Mouse (Mus musculus): Measurements from ENCODE around the gene Rom1. TPM values are rescaled to one million over a fixed set of nuclear protein-coding genes. Genes with fewer than 3 reads are reported as not detected.
"Not testable (repeated sequence)": the region's sequence is repeated elsewhere in the genome, so short reads cannot be mapped to it uniquely, and the experiment has no call there.

Rom1 gene
- polyA plus RNA-seq, 1 experiment from 2014 or later, result 2.8 TPM

DNA sequence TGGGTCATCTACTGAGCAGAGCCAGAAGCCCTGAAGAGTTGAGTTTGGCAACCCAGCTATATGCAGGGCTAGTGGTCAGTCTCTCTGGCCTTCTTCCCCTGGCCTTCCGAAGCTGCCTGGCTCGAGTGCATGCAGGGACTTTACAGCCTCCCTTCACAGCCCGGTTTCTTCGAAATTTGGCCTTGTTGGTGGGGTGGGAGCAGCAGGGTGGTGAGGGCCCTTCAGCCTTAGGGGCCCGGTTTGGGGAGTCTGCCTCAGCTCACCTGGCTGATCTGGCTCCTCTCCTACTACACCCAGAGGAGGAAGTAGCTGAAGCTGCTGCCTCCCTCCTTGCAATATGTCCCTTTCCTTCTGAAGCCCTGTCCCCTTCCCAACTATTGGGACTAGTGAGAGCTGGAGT, 32.9 kb downstream of the Rom1 start:
- H3K27ac ChIP-seq (ENCODE audit: low read length); H3K9me3 ChIP-seq (replicated peaks; ENCODE audit: control insufficient read depth, low read length); H3K27me3 ChIP-seq (ENCODE audit: control insufficient read depth, insufficient read depth, low read length); H3K36me3 ChIP-seq (ENCODE audit: control insufficient read depth, insufficient read depth, low read length); H3K4me3 ChIP-seq (replicated peaks; ENCODE audit: low read length); H3K4me2 ChIP-seq (ENCODE audit: low read depth, low read length); ATAC-seq (ENCODE audit: insufficient read depth, low FRiP score): not testable (repeated sequence)
- peaks cover 20% of the 10 kb centered on the region for H3K4me1 ChIP-seq (ENCODE audit: control insufficient read depth, insufficient read depth, low read length)
- WGBS, result 84% methylated on average over 5 of the region's 5 CpGs
- 0 out of 2 replicates have a peak overlapping the region, but pooled peaks have one; percentile 7 for H3K9ac ChIP-seq (ENCODE audit: low read length)

DNA sequence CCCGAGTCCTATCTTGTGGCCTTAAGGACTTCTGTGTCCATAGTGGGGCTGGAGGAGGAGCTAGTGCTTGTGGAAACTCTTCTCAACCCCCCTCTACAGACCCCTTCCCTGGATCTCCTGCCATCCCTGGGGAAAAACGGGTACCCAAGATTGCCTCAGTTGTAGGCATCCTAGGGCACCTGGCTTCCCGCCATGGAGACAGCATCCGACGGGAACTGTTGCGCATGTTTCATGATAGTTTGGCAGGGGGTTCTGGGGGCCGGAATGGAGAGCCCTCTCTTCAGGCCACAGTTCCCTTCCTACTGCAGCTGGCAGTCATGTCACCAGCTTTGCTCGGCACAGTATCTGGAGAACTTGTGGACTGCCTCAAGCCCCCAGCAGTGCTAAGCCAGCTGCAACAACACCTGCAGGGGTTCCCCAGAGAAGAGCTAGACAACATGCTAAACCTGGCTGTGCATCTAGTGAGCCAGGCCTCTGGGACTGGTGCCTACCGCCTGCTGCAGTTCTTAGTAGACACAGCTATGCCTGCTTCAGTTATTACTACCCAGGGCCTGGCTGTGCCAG, 33.7 kb downstream of the Rom1 start:
- Histone ChIP-seq H3K4me3 (replicated peaks; ENCODE audit: low read length) (no peak overlapping the region), H3K27me3 (ENCODE audit: control insufficient read depth, insufficient read depth, low read length) (no peaks in the 10 kb centered on the region), H3K9ac (ENCODE audit: low read length) (no peak overlapping the region), H3K27ac (ENCODE audit: low read length) (no peak overlapping the region), H3K9me3 (replicated peaks; ENCODE audit: control insufficient read depth, low read length) (no peaks in the 10 kb centered on the region), H3K36me3 (ENCODE audit: control insufficient read depth, insufficient read depth, low read length) (0 out of 2 replicates have a peak, but pooled peaks cover 6% of the 10 kb centered on the region), H3K4me2 (ENCODE audit: low read depth, low read length) (no peak overlapping the region), H3K4me1 (ENCODE audit: control insufficient read depth, insufficient read depth, low read length) (peaks cover 20% of the 10 kb centered on the region)
- 92% methylated on average over 9 of the region's 9 CpGs for WGBS
- ATAC-seq (ENCODE audit: insufficient read depth, low FRiP score), result no peak

- peak within 1 kb of the TSS; percentile 90 for H3K27ac ChIP-seq (ENCODE audit: low read length)
- H3K27me3 ChIP-seq (ENCODE audit: control insufficient read depth, insufficient read depth, low read length), result no peaks in the 10 kb centered on the region
- H3K4me1 ChIP-seq (ENCODE audit: control insufficient read depth, insufficient read depth, low read length), result peaks cover 19% of the 10 kb centered on the region
- H3K4me2 ChIP-seq (ENCODE audit: low read depth, low read length), result peak within 1 kb of the TSS; percentile 81
- 2% methylated on average over 54 of the region's 54 CpGs for WGBS
- peak within 1 kb of the TSS; percentile 92 for H3K4me3 ChIP-seq (replicated peaks; ENCODE audit: low read length)
- peak; percentile 38 for ATAC-seq (ENCODE audit: insufficient read depth, low FRiP score)
- H3K9ac ChIP-seq (ENCODE audit: low read length), result peak within 1 kb of the TSS; percentile 98
- H3K36me3 ChIP-seq (ENCODE audit: control insufficient read depth, insufficient read depth, low read length), result 0 out of 2 replicates have a peak, but pooled peaks cover 6% of the 10 kb centered on the region
- no peaks in the 10 kb centered on the region for H3K9me3 ChIP-seq (replicated peaks; ENCODE audit: control insufficient read depth, low read length)
Observed at GRCm38 (mm10) chr19:8892829-8893766, 36.1 kb downstream of the Rom1 start, which contains the start of gene Ints5. TSS of gene Ints5 (plus strand) at chr19:8893005.

DNA sequence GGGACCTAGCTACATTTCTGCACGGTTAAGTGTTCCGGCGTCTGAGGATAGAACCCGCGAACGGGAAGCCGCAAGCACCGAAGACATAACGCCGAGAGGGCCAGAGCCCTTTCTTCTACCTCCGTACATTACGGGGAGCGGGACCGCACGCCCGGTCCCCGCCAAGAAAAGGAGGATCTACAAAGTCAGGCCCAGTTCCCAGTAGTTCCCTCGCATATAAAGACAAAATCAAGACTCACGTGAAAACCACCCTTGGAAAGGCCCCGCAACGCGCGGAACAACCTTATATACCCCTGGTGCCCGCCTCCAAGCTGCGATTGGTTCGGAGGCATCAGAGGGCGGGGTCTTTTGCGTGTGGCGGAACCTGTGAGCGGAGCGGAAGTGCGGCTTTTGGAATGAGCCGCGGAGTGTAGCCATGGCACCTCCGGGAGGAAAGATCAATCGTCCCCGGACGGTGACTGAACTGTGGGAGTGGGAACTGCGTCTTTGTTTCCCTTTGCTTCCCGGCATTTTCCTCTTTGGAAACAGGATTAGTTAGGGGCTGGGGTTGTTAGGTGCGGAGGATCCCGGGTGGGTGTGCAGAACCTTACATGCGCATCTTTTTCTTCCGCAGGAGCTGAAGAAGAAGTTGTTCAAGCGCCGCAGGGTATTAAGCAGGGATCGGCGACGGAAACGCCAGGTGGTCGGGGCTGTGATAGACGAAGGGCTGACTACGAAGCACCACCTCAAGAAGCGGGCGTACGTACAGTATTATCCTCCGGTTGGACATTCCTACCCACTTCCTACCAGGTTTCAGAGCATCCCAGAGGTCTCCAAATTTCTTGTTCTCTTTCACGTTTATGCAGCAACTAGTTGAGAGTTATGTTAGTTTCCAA, 40.4 kb downstream of the Rom1 start, which contains the start of the genes 1810009A15Rik and Gm49416:
Gene 1810009A15Rik, plus strand, starts transcription at position 343 of the 875 bp plus-strand sequence.
Gene Gm49416, plus strand, starts transcription at position 416 of the 875 bp plus-strand sequence.
- Histone ChIP-seq H3K27ac (ENCODE audit: low read length) (peak within 1 kb of the TSS; percentile 86), H3K36me3 (ENCODE audit: control insufficient read depth, insufficient read depth, low read length) (no peaks in the 10 kb centered on the region), H3K4me1 (ENCODE audit: control insufficient read depth, insufficient read depth, low read length) (peaks cover 17% of the 10 kb centered on the region), H3K27me3 (ENCODE audit: control insufficient read depth, insufficient read depth, low read length) (no peaks in the 10 kb centered on the region), H3K9me3 (replicated peaks; ENCODE audit: control insufficient read depth, low read length) (no peaks in the 10 kb centered on the region), H3K4me3 (replicated peaks; ENCODE audit: low read length) (peak within 1 kb of the TSS; percentile 74), H3K4me2 (ENCODE audit: low read depth, low read length) (peak within 1 kb of the TSS; percentile 83), H3K9ac (ENCODE audit: low read length) (peak within 1 kb of the TSS; percentile 87)
- ATAC-seq (ENCODE audit: insufficient read depth, low FRiP score), result peak; percentile 95
- WGBS, result under 1% methylated on average over 58 of the region's 58 CpGs

DNA sequence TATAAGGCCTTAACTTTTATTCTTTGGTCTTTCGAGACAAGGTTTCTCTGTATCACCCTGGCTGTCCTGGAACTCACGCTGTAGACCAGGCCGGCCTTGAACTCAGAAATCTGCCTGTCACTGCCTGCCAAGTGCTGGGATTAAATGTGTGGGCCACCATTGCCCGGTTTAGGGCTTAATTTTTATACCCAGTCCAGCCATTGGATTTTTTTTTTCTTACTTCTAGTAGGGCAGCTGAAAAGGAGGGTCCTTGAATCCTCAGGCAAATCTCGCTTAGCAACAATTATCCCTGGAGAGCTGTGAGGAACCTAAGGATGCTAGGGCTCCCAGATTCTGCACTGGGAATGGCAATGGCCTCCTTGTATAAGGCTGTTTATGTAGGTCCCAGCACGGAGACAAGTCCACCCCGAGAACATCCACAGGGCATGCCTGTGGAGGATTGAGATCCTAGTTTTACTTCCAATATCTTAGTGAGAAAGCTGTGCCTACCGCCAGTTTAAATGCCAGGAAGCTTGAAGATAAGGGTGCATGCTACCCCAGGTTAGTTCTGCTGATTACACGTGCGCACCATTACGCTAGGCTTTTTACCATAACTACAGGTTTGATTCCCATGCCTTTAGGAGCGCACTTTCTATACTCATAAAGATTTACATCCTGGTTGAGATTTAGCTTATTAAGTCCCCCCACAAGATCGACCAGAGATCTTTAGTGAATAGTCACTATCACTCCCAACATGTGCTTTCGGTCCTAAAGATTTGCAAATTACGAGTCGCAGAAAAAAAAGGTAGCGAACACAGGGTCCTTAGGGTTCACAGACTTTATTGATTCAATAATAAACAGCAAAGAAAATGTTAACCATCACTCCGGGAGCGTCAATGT, 41.3 kb downstream of the Rom1 start:
- no peaks in the 10 kb centered on the region for H3K36me3 ChIP-seq (ENCODE audit: control insufficient read depth, insufficient read depth, low read length)
- 13% methylated on average over 19 of the region's 19 CpGs for WGBS

DNA sequence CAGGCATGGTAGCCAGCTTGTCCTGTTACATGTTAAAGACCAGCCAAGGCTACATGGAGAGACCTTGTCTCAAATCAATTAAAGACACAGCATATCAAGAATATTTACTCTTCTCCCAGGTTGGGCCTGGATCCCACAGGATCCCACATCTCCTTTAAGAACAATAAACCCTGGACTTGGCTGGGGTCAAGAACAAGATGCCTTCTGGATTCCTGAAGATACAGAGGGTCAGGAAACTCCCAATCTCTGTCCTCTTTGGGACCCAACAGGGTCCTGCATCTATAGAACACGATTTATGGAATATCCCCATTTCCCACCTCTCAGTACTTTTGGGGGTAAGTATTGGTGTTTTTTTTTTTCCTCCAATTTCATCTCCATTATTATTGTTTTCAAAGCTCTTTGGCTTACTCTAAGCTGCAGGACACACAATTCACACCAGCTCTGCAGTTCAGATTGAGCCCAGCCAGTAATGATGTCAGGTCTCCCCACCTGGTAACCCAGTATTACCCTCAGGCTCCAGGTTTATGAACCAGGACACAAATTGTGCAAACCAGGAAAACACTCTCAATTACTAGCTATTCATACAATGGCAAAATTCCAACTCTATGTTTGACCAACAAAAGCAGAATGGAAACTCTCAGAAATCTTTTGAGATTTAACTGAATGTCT, 42.1 kb downstream of the Rom1 start:
- Histone ChIP-seq H3K27ac (ENCODE audit: low read length) (peak overlapping the region; percentile 86), H3K4me2 (ENCODE audit: low read depth, low read length) (peak overlapping the region; percentile 83; the same call in 1 of the 2 replicates), H3K27me3 (ENCODE audit: control insufficient read depth, insufficient read depth, low read length) (no peaks in the 10 kb centered on the region), H3K9me3 (replicated peaks; ENCODE audit: control insufficient read depth, low read length) (no peaks in the 10 kb centered on the region), H3K36me3 (ENCODE audit: control insufficient read depth, insufficient read depth, low read length) (no peaks in the 10 kb centered on the region), H3K9ac (ENCODE audit: low read length) (no peak overlapping the region), H3K4me3 (replicated peaks; ENCODE audit: low read length) (no peak overlapping the region), H3K4me1 (ENCODE audit: control insufficient read depth, insufficient read depth, low read length) (peaks cover 13% of the 10 kb centered on the region)
- WGBS, result 46% methylated on average over 1 of the region's 1 CpGs
- no peak for ATAC-seq (ENCODE audit: insufficient read depth, low FRiP score)

More for the DNA sequence above, 41.3 kb downstream of the Rom1 start:
- Histone ChIP-seq H3K4me3 (replicated peaks; ENCODE audit: low read length) (peak overlapping the region; percentile 74), H3K4me1 (ENCODE audit: control insufficient read depth, insufficient read depth, low read length) (peaks cover 13% of the 10 kb centered on the region), H3K4me2 (ENCODE audit: low read depth, low read length) (peak overlapping the region; percentile 83), H3K9me3 (replicated peaks; ENCODE audit: control insufficient read depth, low read length) (no peaks in the 10 kb centered on the region), H3K9ac (ENCODE audit: low read length) (peak overlapping the region; percentile 87), H3K27ac (ENCODE audit: low read length) (peak overlapping the region; percentile 86), H3K27me3 (ENCODE audit: control insufficient read depth, insufficient read depth, low read length) (no peaks in the 10 kb centered on the region)
- ATAC-seq (ENCODE audit: insufficient read depth, low FRiP score), result no peak

DNA sequence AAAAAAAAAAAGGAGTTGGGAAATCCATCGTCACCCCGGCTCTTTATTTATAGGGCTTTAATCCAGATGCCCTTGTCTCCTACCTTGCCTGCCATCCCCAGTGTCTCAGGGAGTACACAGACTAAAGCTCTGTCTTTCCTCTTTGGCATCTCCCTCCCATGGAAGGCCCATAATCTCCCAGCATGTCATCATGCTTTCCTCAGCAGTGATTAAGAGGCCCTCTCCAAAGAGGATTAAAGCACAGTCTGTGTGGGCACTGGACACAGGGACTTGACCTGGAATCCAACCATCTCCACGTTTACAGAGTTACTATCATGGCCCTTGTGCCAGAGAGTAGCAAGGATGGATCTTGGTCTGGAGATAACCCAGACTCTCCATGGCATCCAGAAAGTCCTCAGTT, 45.5 kb downstream of the Rom1 start, which contains the start of the genes Lbhd1 and Gm49403:
Gene Lbhd1, plus strand, starts transcription at position 117 of the 400 bp plus-strand sequence.
Gene Gm49403, plus strand, starts transcription at position 315 of the 400 bp plus-strand sequence.
- no peaks in the 10 kb centered on the region for H3K36me3 ChIP-seq (ENCODE audit: control insufficient read depth, insufficient read depth, low read length)
- peaks cover 14% of the 10 kb centered on the region for H3K4me1 ChIP-seq (ENCODE audit: control insufficient read depth, insufficient read depth, low read length)
- H3K9ac ChIP-seq (ENCODE audit: low read length), result no peak within 1 kb of the TSS
- H3K4me2 ChIP-seq (ENCODE audit: low read depth, low read length), result no peak within 1 kb of the TSS
- H3K27me3 ChIP-seq (ENCODE audit: control insufficient read depth, insufficient read depth, low read length), result no peaks in the 10 kb centered on the region
- ATAC-seq (ENCODE audit: insufficient read depth, low FRiP score), result no peak
- no peak within 1 kb of the TSS for H3K27ac ChIP-seq (ENCODE audit: low read length)
- no peak within 1 kb of the TSS for H3K4me3 ChIP-seq (replicated peaks; ENCODE audit: low read length)
- no peaks in the 10 kb centered on the region for H3K9me3 ChIP-seq (replicated peaks; ENCODE audit: control insufficient read depth, low read length)
- 79% methylated on average over 3 of the region's 3 CpGs for WGBS
